Mouse (Mus musculus) liver, embryonic 14.5 days (tissue): ENCODE measurements around the gene Myof. TPM values are rescaled to one million over a fixed set of nuclear protein-coding genes. Genes with fewer than 3 reads are reported as not detected.

Source experiments
- ATAC-seq: fragments of 200-750 bp; cut with Nextera tagmentation; 2 replicates; pipeline ENCODE4 v1.8.0; 2017; ENCODE audit warnings: moderate number of reproducible peaks, mild to moderate bottlenecking, moderate library complexity; ENCODE audit not compliant: insufficient read depth
- DNase-seq, 3 experiments: peaks; one replicate each; pipeline ENCODE4 v3.0.0-alpha.2; 2012 to 2013; ENCODE audit warnings: low read depth in 3 of 3, low spot score in 3 of 3
- H3K27ac ChIP-seq: fragments of 300-500 bp; sonication (generic); 2 replicates; pipeline ENCODE4 v1.5.1; 2014; ENCODE audit warnings: moderate library complexity, mild to moderate bottlenecking, control low read depth, inconsistent platforms
- H3K27me3 ChIP-seq: fragments of 300-500 bp; sonication (generic); 2 replicates; pipeline ENCODE4 v1.6.1; 2014; ENCODE audit warnings: mild to moderate bottlenecking, low read length, moderate library complexity; ENCODE audit not compliant: control insufficient read depth, insufficient read depth
- H3K36me3 ChIP-seq: fragments of 300-500 bp; sonication (generic); replicated peaks from 2 replicates; pipeline ENCODE4 v1.6.1; 2014; ENCODE audit warnings: low read depth; ENCODE audit not compliant: control insufficient read depth, insufficient read depth
- H3K4me1 ChIP-seq, 2 experiments: fragments of 200-500 bp in 1 of 2; fragments of 300-500 bp in 1 of 2; sonication (generic) in 1 of 2; replicated peaks; 2 replicates each; pipeline ENCODE4 v1.6.1; 2012 to 2014; ENCODE audit warnings: antibody characterized with exemption in 1 of 2, inconsistent platforms in 1 of 2, low read length in 1 of 2; ENCODE audit not compliant: control insufficient read depth in 2 of 2, insufficient read depth in 2 of 2
- H3K4me2 ChIP-seq: fragments of 300-500 bp; sonication (generic); 2 replicates; pipeline ENCODE4 v1.6.1; 2014; ENCODE audit warnings: low read depth, mild to moderate bottlenecking, control low read depth, moderate library complexity
- H3K4me3 ChIP-seq, 2 experiments: fragments of 200-500 bp in 1 of 2; fragments of 300-500 bp in 1 of 2; sonication (generic) in 1 of 2; 2 replicates each; pipeline ENCODE4 v1.5.1; 2012 to 2014; ENCODE audit warnings: low read depth in 2 of 2, low read length in 2 of 2, mild to moderate bottlenecking in 2 of 2, control low read depth in 1 of 2, inconsistent platforms in 1 of 2, moderate library complexity in 1 of 2; ENCODE audit not compliant: insufficient read depth in 1 of 2
- H3K9ac ChIP-seq: fragments of 300-500 bp; sonication (generic); replicated peaks from 2 replicates; pipeline ENCODE4 v1.6.1; 2014; ENCODE audit warnings: mild to moderate bottlenecking, control low read depth, moderate library complexity
- H3K9me3 ChIP-seq: fragments of 300-500 bp; sonication (generic); 2 replicates; pipeline ENCODE4 v1.6.1; 2016; ENCODE audit warnings: low read length, mixed read lengths; ENCODE audit not compliant: control insufficient read depth
- CTCF ChIP-seq: IDR thresholded peaks from 2 replicates; pipeline ENCODE4 v1.5.1; 2016; ENCODE audit warnings: antibody characterized with exemption, low read depth, control low read depth
- EP300 ChIP-seq: IDR thresholded peaks from 2 replicates; pipeline ENCODE4 v1.6.1; 2016; ENCODE audit warnings: antibody characterized with exemption, low read depth
- WGBS: fragments of 180-500 bp; shearing (Covaris S2); extraction: QIAGEN DNeasy Blood & Tissue Kit; methylation state at CpG from one replicate; pipeline ENCODE4 v1.1.7; 2014; ENCODE audit not compliant: insufficient replicate concordance; 5-methylcytosine and 5-hydroxymethylcytosine counted together
- polyA plus RNA-seq, 2 experiments: library from polyadenylated mRNA; depleted of rRNA in 1 of 2; stranded (reverse) in 1 of 2; unstranded in 1 of 2; fragments of >200 nt; fragmentation: Nextera tagmentation in 1 of 2; extraction: Ambion mirVana in 1 of 2; gene quantifications; 2 replicates each; pipeline versions ENCODE4 v1.2.1 to v1.2.3; 2012 to 2014

The Myof gene
- polyA plus RNA-seq, 2 experiments, result 1.3 to 2.0 TPM

DNA sequence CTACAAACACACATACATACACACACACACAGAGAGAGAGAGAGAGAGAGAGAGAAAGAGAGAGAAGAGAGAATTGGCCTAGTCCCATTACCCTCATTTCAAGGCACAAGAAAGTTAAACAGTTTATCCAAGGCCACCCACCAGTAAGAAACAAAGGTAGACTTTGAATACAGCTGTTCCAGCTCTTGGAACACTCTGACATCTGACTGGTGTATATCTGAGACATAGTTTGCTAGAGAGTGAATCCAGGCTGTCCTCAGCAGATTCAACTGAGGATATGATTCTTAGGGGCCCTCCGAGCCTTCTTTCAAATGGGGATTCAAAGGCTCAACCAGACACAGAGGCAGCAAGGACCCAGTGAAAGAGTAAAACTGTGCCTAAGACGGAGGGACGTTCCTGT lies 14.1 kb downstream of the Myof start:
- no peaks in the 10 kb centered on the region for H3K36me3 ChIP-seq
- H3K4me2 ChIP-seq, result no peak overlapping the region
- H3K27ac ChIP-seq, result no peak overlapping the region
- TF ChIP-seq CTCF, result no peak
- TF ChIP-seq EP300, result no peak
- H3K4me1 ChIP-seq, result peaks cover 0 to 37% of the 10 kb centered on the region in 2 experiments; a peak in 2 of 4 replicates
- no peaks in the 10 kb centered on the region for H3K27me3 ChIP-seq
- no peak overlapping the region for H3K4me3 ChIP-seq
- ATAC-seq (no peak), DNase-seq (no peak)
- H3K9ac ChIP-seq, result no peak overlapping the region
- WGBS, result 55% methylated on average over 3 of the region's 3 CpGs
- H3K9me3 ChIP-seq, result no peaks in the 10 kb centered on the region

DNA sequence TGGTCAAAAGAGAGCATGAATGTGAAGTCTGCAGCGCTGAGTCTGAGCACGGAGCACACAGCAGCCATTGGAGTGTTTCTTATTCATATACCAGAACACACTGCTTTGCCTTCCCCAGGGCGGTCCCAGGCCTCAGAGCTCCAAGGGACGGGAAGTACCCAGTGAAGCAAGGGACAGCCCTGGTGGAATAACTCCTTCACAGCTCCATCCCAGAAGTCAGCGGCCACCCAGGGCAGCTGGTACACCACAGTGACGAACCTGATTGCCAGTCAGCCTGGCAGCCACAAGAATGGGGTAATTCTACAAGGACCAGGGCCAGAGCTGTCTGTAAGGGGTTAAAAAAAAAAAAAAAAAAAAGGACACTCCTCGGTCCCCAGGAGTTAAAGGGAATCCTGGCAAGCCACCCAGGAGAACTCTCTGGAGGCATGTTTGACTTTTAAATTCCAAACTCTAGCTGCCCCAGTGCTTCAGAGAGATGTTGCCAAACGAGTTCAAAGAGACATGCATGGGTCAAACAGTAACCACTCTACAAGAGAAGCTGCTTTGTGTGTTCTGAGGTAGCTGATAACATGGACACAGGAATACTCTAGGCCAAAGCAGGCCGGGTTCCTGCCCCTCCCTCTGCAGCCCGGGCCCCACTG lies 15.4 kb downstream of the Myof start:
- no peak for TF ChIP-seq EP300
- TF ChIP-seq CTCF, result no peak
- no peaks in the 10 kb centered on the region for H3K27me3 ChIP-seq
- DNase-seq (peak in 1 of 3 experiments; percentile 22), ATAC-seq (peak; percentile 52; the same call in 1 of the 2 replicates)
- H3K4me1 ChIP-seq, result peaks cover 0 to 34% of the 10 kb centered on the region in 2 experiments; a peak in 2 of 4 replicates
- WGBS, result 41% methylated on average over 10 of the region's 10 CpGs
- no peaks in the 10 kb centered on the region for H3K9me3 ChIP-seq
- H3K27ac ChIP-seq, result no peak overlapping the region
- no peak overlapping the region for H3K4me2 ChIP-seq
- no peak overlapping the region for H3K4me3 ChIP-seq
- no peaks in the 10 kb centered on the region for H3K36me3 ChIP-seq
- no peak overlapping the region for H3K9ac ChIP-seq

DNA sequence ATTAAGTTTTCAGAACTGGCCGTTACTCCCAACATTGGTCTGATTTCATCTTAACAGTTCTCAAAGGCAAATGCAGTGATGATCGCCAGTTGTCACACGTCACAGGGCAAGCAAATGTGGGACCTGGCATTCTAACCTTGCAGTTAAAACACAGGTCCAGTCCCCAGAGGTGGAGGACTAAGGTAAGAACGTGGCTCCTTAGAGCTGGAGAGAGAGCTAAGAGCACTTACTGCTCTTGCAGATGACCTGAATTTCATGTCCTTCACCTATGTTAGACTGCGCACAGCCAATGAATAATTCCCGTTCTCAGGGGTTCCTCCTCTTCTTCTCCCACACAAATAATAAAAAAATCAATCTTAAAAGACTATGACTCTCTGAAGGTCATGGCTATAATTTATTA lies 16.0 kb downstream of the Myof start:
- no peak for TF ChIP-seq EP300
- TF ChIP-seq CTCF, result no peak
- Histone ChIP-seq H3K4me3 (no peak overlapping the region), H3K4me2 (no peak overlapping the region), H3K27ac (no peak overlapping the region), H3K27me3 (no peaks in the 10 kb centered on the region), H3K4me1 (peaks cover 0 to 34% of the 10 kb centered on the region in 2 experiments; a peak in 2 of 4 replicates), H3K36me3 (no peaks in the 10 kb centered on the region), H3K9me3 (no peaks in the 10 kb centered on the region), H3K9ac (no peak overlapping the region)
- 64% methylated on average over 6 of the region's 6 CpGs for WGBS
- ATAC-seq, result no peak
- no peak for DNase-seq

DNA sequence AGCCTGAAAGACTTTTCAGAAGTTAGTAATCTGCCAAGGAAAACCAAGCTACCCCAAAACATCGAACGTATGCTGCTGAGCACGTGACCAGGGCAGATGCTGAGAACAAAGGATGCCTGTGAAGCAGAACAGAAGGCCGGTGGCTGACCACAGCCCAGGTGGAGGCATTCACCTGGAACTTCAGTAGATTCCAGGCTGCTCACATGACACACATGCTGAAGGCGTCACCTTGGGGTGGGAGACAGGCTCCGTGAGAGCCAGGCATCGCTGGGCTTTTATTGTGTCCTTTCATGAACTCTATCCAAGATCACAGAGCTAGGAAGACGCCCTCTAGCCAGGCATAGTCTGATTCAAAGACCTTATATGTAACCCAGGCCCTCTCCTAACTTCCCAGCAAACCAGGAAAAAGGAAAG lies 17.2 kb downstream of the Myof start:
- peaks cover 0 to 32% of the 10 kb centered on the region in 2 experiments; a peak in 2 of 4 replicates for H3K4me1 ChIP-seq
- WGBS, result 46% methylated on average over 8 of the region's 8 CpGs
- no peak overlapping the region for H3K27ac ChIP-seq
- no peaks in the 10 kb centered on the region for H3K36me3 ChIP-seq
- TF ChIP-seq EP300, result no peak
- no peak for TF ChIP-seq CTCF
- H3K4me2 ChIP-seq, result no peak overlapping the region
- H3K4me3 ChIP-seq, result no peak overlapping the region
- H3K9me3 ChIP-seq, result no peaks in the 10 kb centered on the region
- no peak overlapping the region for H3K9ac ChIP-seq
- H3K27me3 ChIP-seq, result no peaks in the 10 kb centered on the region
- ATAC-seq (no peak), DNase-seq (no peak)

DNA sequence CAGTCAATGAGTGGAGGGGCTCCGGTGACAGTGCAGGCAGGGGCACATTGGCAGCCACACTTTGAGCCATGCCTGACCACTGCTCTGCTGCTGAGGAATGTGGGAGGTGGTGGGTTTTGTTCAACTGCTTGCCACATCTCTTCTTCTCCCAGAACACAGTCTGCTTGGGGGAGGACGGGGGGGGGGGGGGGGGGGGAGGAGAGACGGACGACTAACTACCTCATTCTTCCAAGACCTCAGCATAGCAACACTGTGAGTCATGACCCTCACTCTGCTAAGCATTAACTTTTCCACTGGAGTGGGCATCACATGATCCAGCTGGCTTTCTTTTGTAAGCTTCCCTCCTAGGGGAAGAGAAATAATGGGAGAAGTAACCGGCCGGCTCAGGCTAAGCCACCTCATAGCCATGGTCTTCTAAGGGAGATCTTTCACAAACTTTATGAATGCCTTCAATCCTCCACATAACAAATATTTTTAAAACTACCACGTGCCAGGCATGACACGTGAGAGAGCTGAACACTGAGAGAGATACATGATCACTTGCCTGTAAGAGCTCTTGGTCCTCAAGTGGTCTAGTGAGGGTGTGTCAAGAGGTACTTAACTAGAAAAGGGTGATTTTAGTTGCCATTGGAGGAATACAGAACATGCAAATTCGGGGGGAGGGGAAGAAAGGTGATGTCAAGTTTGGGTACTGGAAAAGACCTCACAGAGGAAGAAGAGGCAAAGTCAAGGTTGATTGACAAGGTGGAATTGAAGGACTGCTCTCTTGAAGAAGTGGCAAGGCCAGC lies 17.9 kb downstream of the Myof start:
- ATAC-seq, result no peak
- DNase-seq, result no peak
- no peaks in the 10 kb centered on the region for H3K9me3 ChIP-seq
- no peaks in the 10 kb centered on the region for H3K27me3 ChIP-seq
- no peak overlapping the region for H3K27ac ChIP-seq
- WGBS, result 40% methylated on average over 8 of the region's 9 CpGs
- no peak overlapping the region for H3K4me2 ChIP-seq
- H3K36me3 ChIP-seq, result no peaks in the 10 kb centered on the region
- TF ChIP-seq EP300, result no peak
- TF ChIP-seq CTCF, result no peak
- peaks cover 0 to 28% of the 10 kb centered on the region in 2 experiments; a peak in 2 of 4 replicates for H3K4me1 ChIP-seq
- H3K4me3 ChIP-seq, result no peak overlapping the region
- no peak overlapping the region for H3K9ac ChIP-seq
